Mouse (Mus musculus) neural tube, embryonic 15.5 days (tissue): ENCODE measurements around the gene Adgrl2. TPM values are rescaled to one million over a fixed set of nuclear protein-coding genes. Genes with fewer than 3 reads are reported as not detected.

Source experiments
- ATAC-seq: fragments of 200-750 bp; cut with Nextera tagmentation; 2 replicates; pipeline ENCODE4 v1.8.0; 2017; ENCODE audit warnings: mild to moderate bottlenecking, moderate TSS enrichment, moderate library complexity; ENCODE audit not compliant: low FRiP score
- H3K27ac ChIP-seq: fragments of 300-500 bp; sonication (generic); replicated peaks from 2 replicates; pipeline ENCODE4 v1.5.1; 2015; ENCODE audit warnings: mild to moderate bottlenecking, inconsistent platforms
- H3K27me3 ChIP-seq: fragments of 300-500 bp; sonication (generic); replicated peaks from 2 replicates; pipeline ENCODE4 v1.6.1; 2015; ENCODE audit warnings: inconsistent platforms
- H3K36me3 ChIP-seq: fragments of 300-500 bp; sonication (generic); 2 replicates; pipeline ENCODE4 v1.6.1; 2015; ENCODE audit warnings: inconsistent platforms
- H3K4me1 ChIP-seq: fragments of 300-500 bp; sonication (generic); 2 replicates; pipeline ENCODE4 v1.6.1; 2015; ENCODE audit warnings: inconsistent platforms
- H3K4me2 ChIP-seq: fragments of 300-500 bp; sonication (generic); 2 replicates; pipeline ENCODE4 v1.6.1; 2015; ENCODE audit warnings: inconsistent platforms, mild to moderate bottlenecking, moderate library complexity
- H3K4me3 ChIP-seq: fragments of 300-500 bp; sonication (generic); replicated peaks from 2 replicates; pipeline ENCODE4 v1.5.1; 2015; ENCODE audit warnings: mild to moderate bottlenecking, inconsistent platforms
- H3K9ac ChIP-seq: fragments of 300-500 bp; sonication (generic); replicated peaks from 2 replicates; pipeline ENCODE4 v1.6.1; 2015; ENCODE audit warnings: mild to moderate bottlenecking, inconsistent platforms
- H3K9me3 ChIP-seq: fragments of 300-500 bp; sonication (generic); replicated peaks from 2 replicates; pipeline ENCODE4 v1.6.1; 2016; ENCODE audit warnings: inconsistent platforms
- WGBS: fragments of 180-500 bp; shearing (Covaris S2); methylation state at CpG from one replicate; pipeline ENCODE4 v1.1.7; 2015; ENCODE audit warnings: mixed read lengths; 5-methylcytosine and 5-hydroxymethylcytosine counted together
- polyA plus RNA-seq: library from polyadenylated mRNA; unstranded; fragments of >200 nt; fragmentation: Nextera tagmentation; extraction: Ambion mirVana; gene quantifications from 2 replicates; pipeline ENCODE4 v1.2.1, GENCODE M21; 2015

Gene Adgrl2
- polyA plus RNA-seq, 1 experiment from 2014 or later: 171 TPM

DNA sequence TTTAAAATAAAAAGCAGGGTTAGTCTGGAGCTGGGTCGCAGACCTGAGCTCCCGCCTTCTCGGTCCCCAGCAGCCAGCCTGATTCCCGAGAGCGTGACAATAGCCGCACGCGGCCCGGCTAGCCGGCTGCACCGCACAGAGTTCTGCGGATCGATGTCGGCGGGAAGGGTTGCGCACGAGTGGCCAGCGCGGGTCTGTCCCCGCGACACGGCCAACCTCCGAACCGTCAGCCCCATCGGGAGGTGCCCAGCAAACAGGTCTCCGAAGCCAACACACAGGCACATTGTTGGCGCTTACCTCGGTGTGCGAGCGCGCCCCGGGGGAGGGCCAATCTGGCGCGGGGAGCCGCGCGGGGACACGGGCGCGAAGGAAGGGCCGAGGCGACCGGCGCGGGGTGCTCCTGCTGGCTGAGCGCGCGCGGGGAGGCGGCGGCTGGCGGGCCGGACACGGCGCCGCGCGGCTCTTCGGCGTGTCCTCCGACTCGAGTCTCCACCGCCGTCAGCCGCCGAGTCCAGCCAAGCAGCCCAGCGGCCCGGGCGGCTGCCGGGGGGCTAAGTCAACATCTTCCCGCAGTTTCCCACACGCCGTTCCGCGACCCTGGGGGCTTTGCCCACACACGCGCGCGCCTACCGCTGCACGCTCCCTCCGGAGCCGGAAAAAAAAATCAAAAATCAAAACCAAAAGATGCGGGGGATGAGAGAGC, 1.9 kb downstream of the Adgrl2 start:
- peak overlapping the region; percentile 99 for H3K9ac ChIP-seq
- H3K4me2 ChIP-seq: peak overlapping the region; percentile 70
- peaks cover 29% of the 10 kb centered on the region for H3K4me1 ChIP-seq
- no peaks in the 10 kb centered on the region for H3K27me3 ChIP-seq
- no peaks in the 10 kb centered on the region for H3K36me3 ChIP-seq
- no peaks in the 10 kb centered on the region for H3K9me3 ChIP-seq
- H3K4me3 ChIP-seq: peak overlapping the region; percentile 94
- 0 out of 2 replicates have a peak, but pooled peaks have one; percentile 7 for ATAC-seq
- WGBS: under 1% methylated on average over 83 of the region's 84 CpGs
- H3K27ac ChIP-seq: peak overlapping the region; percentile 99

DNA sequence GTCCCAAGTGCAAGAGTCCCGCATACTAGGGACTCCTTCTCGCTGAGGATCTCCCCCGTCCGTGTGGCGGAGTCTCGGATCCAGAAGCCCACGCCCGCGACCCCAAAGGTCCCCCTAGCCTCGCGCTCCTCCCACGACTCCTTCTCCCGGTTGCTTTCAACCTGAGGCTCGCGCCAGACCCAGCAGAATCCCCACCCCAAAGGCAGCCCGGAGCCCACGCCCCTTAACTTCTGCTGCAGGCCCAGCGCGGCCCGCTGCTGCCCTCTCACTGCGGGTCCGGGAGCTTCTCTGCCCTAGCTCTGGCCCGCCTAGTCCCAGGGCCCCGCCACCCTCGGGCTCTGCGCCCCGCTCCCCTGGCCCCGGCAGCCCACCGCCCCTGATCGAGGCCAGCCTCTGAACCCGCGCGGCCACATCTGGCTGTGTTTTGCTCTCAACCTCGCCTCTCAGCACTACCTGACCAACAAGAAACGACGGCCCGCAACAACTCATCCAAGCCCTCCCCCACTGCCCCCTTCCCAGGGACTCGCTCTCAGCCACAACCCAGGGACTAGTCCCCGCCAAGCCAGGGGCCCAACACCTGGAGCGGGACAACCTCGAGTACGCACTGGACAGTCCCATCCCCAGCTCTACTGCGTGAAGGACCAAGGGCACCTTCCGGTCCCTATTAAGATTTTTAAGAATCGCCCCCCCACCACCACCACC, 2.6 kb downstream of the Adgrl2 start:
- peaks cover 29% of the 10 kb centered on the region for H3K4me1 ChIP-seq
- H3K27me3 ChIP-seq: no peaks in the 10 kb centered on the region
- peak overlapping the region; percentile 99 for H3K27ac ChIP-seq
- no peaks in the 10 kb centered on the region for H3K9me3 ChIP-seq
- ATAC-seq: peak; percentile 58
- peak overlapping the region; percentile 70 for H3K4me2 ChIP-seq
- 1% methylated on average over 45 of the region's 45 CpGs for WGBS
- H3K9ac ChIP-seq: peak overlapping the region; percentile 99
- H3K36me3 ChIP-seq: no peaks in the 10 kb centered on the region
- peak overlapping the region; percentile 94 for H3K4me3 ChIP-seq

DNA sequence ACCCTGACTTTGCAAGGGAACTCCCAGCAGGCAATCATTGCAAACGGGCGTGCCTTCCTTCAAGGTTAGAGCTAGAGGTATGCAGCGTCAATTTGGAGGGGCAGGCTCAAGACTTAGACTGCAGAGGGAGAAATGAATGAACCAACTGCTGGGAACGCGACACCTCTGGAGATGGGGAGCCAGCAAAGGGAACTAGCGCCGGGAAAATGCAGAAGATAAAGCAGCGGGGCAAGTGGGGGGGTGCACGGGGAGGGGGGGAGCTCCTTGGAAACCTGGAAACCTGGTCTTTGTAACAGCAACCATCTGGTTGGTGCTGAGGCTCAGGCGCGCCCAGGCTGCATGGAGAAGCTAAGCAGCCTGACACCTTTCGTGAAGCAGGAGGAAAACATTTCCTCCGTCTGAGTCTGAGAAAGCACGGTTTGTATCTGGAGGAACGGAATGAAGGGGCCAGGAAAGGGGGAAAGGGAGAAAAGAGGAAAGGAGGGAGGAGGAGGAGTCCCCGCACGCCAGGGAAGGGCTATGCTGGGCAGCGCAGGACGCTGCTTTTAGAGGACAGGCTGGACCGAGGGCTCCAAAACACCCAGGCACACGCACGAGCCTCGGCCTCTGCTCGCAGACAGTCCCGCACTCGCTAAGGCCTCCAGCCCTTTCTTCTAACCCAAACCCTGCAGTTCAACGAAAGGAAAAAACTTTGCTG, 3.3 kb downstream of the Adgrl2 start:
- under 1% methylated on average over 27 of the region's 27 CpGs for WGBS
- no peak for ATAC-seq
- no peaks in the 10 kb centered on the region for H3K36me3 ChIP-seq

DNA sequence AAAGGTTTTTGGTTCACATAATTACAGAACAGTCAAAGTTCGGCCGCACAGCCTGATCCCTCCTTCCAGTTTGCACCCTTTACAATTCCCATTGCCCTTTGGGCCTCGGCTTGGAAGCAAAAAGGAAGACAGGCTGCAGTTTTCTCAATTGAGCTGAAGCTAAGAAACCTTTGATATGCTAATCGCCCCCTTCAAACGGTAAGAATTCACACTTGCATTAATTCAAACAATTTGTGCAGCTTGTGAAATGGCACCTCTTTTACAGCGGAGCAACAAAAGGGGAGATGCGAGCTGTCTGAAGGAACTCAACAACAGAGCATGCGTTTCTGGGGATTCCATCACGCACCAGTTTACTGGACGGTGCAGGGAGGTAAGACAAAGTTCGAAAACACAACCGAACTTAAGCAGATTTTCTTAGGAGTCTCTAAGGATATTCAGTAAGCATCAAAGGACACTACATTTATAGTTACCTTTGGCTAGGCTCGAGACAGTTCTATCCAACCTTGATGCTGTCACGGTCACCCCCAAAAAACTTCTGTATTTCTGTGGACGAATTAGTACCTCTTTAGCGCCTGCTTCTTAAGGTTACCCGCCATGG, 4.0 kb downstream of the Adgrl2 start:
- ATAC-seq: no peak
- Histone ChIP-seq H3K4me1 (peaks cover 38% of the 10 kb centered on the region), H3K4me2 (peak overlapping the region; percentile 70), H3K27ac (peak overlapping the region; percentile 99), H3K9ac (peak overlapping the region; percentile 99), H3K4me3 (peak overlapping the region; percentile 94), H3K27me3 (no peaks in the 10 kb centered on the region), H3K9me3 (no peaks in the 10 kb centered on the region), H3K36me3 (no peaks in the 10 kb centered on the region)
- 2% methylated on average over 17 of the region's 17 CpGs for WGBS

More for the DNA sequence above, 3.3 kb downstream of the Adgrl2 start:
- Histone ChIP-seq H3K9ac (peak overlapping the region; percentile 99), H3K4me3 (peak overlapping the region; percentile 94), H3K27me3 (no peaks in the 10 kb centered on the region), H3K27ac (peak overlapping the region; percentile 99), H3K9me3 (no peaks in the 10 kb centered on the region), H3K4me2 (peak overlapping the region; percentile 70), H3K4me1 (peaks cover 34% of the 10 kb centered on the region)

DNA sequence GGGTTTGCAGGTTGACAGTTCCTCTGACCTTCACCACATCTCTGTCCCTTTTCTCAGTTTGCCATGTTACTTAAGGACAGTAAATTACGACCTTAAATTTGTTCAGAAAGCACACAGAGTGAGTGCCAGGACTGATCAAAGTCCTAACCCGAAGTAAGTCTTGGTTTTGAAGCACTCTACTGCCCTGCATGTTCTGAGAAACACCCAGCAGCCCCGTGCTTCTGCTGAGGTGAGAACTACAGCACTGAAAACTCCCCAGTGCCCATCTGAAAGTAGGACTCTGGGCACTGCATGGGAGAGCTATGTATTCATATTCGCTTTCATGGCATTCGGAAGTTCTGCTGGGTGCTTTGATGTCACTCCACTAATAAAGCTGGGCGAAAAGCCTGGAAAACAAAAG, 6.0 kb downstream of the Adgrl2 start:
- H3K9me3 ChIP-seq: no peaks in the 10 kb centered on the region
- 31% methylated on average over 6 of the region's 6 CpGs for WGBS
- H3K4me1 ChIP-seq: peaks cover 36% of the 10 kb centered on the region

DNA sequence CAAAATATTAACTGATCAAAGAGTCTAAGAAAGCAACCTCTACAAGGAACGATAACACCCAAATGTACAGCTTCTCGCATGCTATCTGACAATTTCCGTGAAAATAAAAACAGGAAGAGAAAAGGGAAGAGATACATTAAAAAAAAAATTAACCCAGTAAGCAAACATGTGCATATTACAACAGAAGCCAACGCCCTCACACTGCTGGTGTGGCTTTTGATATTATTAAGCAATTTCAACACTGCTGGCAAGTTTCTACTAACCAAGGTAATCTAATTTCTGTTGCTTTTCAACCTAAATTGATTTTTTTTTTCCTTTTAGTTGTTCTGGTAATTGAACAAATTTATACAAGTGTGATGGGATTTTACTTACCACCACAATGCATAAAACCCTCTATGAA, 8.0 kb downstream of the Adgrl2 start:
- Histone ChIP-seq H3K27ac (no peak overlapping the region), H3K4me1 (peaks cover 51% of the 10 kb centered on the region), H3K9me3 (no peaks in the 10 kb centered on the region), H3K9ac (no peak overlapping the region), H3K27me3 (no peaks in the 10 kb centered on the region), H3K4me3 (0 out of 2 replicates have a peak overlapping the region, but pooled peaks have one; percentile 1), H3K4me2 (peak overlapping the region; percentile 70), H3K36me3 (no peaks in the 10 kb centered on the region)
- no peak for ATAC-seq
- 74% methylated on average over 4 of the region's 4 CpGs for WGBS

More for the DNA sequence above, 6.0 kb downstream of the Adgrl2 start:
- Histone ChIP-seq H3K4me3 (peak overlapping the region; percentile 21), H3K36me3 (no peaks in the 10 kb centered on the region), H3K27ac (peak overlapping the region; percentile 19), H3K27me3 (no peaks in the 10 kb centered on the region), H3K4me2 (peak overlapping the region; percentile 70), H3K9ac (peak overlapping the region; percentile 38)
- no peak for ATAC-seq

DNA sequence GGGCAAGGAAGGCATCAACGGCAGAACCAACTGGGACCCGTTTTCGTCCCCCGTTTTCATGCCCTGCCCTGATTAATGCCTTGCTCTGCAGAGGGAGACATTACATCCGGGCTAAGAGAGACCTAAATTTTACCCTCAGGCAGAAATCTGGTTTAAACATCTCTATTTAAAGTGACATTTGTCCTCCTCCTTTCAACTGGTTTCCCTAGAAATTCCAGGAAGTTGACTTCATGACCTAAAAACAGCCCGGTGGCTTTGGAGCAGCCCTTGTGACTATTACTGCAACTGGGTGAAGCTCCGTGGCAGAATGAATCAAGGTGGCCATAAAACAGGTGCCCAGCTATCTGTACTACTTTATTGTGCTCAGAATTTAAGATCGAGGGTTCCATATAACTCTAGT, 8.6 kb downstream of the Adgrl2 start:
- Histone ChIP-seq H3K4me1 (peaks cover 57% of the 10 kb centered on the region), H3K4me3 (peak overlapping the region; percentile 9; the same call in 1 of the 2 replicates), H3K27ac (no peak overlapping the region; the same call in 1 of the 2 replicates), H3K9ac (0 out of 2 replicates have a peak overlapping the region, but pooled peaks have one; percentile 12), H3K9me3 (no peaks in the 10 kb centered on the region), H3K36me3 (no peaks in the 10 kb centered on the region), H3K27me3 (no peaks in the 10 kb centered on the region), H3K4me2 (peak overlapping the region; percentile 70)
- WGBS: 29% methylated on average over 8 of the region's 8 CpGs
- no peak for ATAC-seq

DNA sequence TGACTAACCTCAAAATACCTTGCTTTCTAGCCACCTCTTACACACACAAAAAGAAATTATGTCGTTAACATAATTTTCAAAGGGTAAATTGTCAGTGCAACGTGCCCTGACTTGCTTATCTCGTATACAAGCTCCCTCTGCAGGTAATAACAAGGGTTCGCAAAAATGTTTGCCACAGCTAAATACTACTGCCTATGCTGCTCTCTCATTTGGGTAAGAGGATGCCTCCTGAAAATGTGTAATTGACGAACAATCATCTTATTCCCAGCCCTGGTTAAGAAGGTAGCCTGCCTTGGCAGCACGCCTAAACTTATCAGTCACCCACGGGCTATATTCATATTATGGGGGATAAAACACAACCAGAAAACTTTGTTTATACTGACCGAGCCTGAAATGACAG, 11.8 kb downstream of the Adgrl2 start:
- Histone ChIP-seq H3K4me2 (peak overlapping the region; percentile 62), H3K9me3 (no peaks in the 10 kb centered on the region), H3K27me3 (no peaks in the 10 kb centered on the region), H3K36me3 (no peaks in the 10 kb centered on the region), H3K4me3 (no peak overlapping the region), H3K4me1 (peaks cover 38% of the 10 kb centered on the region), H3K9ac (no peak overlapping the region), H3K27ac (no peak overlapping the region)
- WGBS: 48% methylated on average over 8 of the region's 8 CpGs
- no peak for ATAC-seq

DNA sequence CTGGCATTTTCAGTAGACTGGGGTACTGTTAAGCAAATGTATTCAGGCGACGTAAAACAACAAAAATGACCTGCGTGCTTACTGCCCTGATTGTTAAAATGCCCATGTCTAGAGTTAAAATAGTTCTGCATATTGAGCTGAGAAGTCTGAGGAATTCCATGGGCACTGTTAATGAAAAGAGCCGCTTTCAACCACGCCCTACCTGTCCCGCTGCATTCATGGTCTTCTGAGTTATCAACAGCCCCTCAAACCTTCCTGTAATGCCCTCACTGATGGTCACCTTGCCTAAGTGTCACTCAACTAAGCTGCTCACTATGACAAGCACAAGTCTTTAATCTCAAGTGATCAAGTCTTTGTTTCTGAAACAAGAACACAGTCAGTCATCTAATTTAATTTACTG, 12.5 kb downstream of the Adgrl2 start:
- ATAC-seq: no peak
- Histone ChIP-seq H3K36me3 (no peaks in the 10 kb centered on the region), H3K4me3 (peak overlapping the region; percentile 36; the same call in 1 of the 2 replicates), H3K9ac (peak overlapping the region; percentile 47; the same call in 1 of the 2 replicates), H3K4me1 (peaks cover 38% of the 10 kb centered on the region), H3K9me3 (no peaks in the 10 kb centered on the region), H3K27me3 (no peaks in the 10 kb centered on the region), H3K27ac (peak overlapping the region; percentile 78; the same call in 1 of the 2 replicates), H3K4me2 (peak overlapping the region; percentile 62)
- 69% methylated on average over 6 of the region's 6 CpGs for WGBS

DNA sequence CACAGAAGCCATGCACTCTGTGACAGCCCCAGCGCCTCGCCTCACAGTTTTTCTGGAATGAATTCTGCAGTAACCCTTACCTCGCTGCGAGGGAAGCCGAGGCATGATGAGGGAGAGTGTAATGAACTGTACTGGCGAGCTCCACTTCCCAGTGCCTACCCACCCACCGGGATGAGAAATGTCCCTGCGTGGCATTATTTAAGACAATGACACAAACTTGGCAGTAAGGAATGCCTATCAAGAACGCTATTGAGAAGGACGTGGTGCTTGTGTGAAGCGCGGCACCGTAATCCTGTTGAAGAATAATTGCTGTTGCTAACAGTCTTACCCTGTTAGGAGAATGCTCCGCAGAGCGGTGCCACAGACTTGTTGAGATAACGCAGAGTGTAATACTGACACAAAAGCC, 13.2 kb downstream of the Adgrl2 start:
- peak; percentile 75 for ATAC-seq
- H3K36me3 ChIP-seq: no peaks in the 10 kb centered on the region
- peak overlapping the region; percentile 78 for H3K27ac ChIP-seq
- H3K4me2 ChIP-seq: peak overlapping the region; percentile 62
- peak overlapping the region; percentile 36 for H3K4me3 ChIP-seq
- peaks cover 40% of the 10 kb centered on the region for H3K4me1 ChIP-seq
- no peaks in the 10 kb centered on the region for H3K27me3 ChIP-seq
- no peaks in the 10 kb centered on the region for H3K9me3 ChIP-seq
- H3K9ac ChIP-seq: peak overlapping the region; percentile 47
- 7% methylated on average over 16 of the region's 16 CpGs for whole genome bisulfite sequencing

DNA sequence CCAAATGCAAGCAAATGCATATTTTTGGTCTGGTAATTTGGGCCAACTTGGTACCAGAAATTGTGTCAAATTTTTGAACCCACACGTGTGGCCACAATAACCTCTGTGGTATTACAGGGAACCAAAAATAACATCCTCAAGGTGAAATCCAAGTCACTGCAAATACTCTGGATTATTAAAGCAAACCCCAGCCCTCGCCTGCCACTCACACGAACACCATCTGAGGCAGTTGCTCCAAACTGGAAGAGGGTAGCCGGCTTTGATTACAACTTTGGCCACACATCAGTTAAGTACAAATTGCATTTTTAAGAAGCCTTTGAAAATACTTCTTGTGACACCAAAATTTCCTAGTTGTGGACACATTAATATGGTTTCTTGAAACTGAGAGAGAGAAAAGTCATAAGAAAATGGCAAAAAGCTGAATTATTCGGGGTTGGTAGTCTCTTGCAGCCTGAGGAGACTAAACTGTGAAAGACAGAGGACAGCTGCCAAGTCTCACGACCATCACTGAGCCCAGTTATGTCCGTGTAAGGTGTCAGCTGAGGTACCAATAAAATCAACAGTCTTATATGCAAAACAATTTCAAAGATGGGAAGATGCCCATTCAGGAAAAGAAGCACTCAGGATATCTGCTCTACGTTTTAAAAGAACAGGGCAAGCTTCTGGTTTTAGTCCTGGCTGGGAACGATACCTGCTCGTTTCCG, 18.3 kb downstream of the Adgrl2 start:
- no peaks in the 10 kb centered on the region for H3K9me3 ChIP-seq
- H3K27ac ChIP-seq: no peak overlapping the region
- H3K4me3 ChIP-seq: no peak overlapping the region
- H3K9ac ChIP-seq: no peak overlapping the region
- H3K4me2 ChIP-seq: no peak overlapping the region
- 81% methylated on average over 11 of the region's 11 CpGs for whole genome bisulfite sequencing
- no peak for ATAC-seq
- H3K4me1 ChIP-seq: peaks cover 33% of the 10 kb centered on the region
- no peaks in the 10 kb centered on the region for H3K27me3 ChIP-seq
- no peaks in the 10 kb centered on the region for H3K36me3 ChIP-seq
